Mouse (Mus musculus) spleen, adult 18-20 months (tissue): ENCODE measurements around the gene Igsf3.

ENCODE experiments used
- DNase-seq, 2 experiments: peaks; one replicate each; pipeline ENCODE4 v3.0.0; 2022; ENCODE audit warnings: mixed read lengths in 2 of 2

The Igsf3 gene

DNA sequence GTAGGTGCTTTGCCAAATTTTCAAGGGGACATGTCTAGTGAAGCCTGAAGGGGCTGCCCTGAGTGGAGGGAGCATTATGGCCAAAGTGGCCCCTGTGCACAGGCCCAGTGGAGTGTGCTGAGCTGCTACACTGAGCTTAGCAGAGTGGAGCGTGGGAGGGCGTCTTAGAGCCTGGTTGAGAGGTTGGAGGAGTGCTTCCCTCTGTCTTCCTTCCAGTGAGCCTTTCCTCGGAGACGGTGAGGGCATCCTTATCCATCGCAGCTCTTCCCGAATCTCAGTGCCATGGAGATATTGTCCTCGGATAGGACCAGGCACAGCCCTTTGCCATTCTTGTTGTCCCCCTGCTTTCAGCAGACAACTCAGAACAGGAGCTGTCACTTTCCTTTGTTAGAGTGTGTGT is 84.2 kb downstream of the Igsf3 start:
- DNase-seq, result no peak

GRCm38 (mm10) chr3:101461816-101462215 is 84.9 kb downstream of the Igsf3 start:
- DNase-seq, result no peak

- peak; percentile 22 to 50 for DNase-seq
These were observed 85.4 kb downstream of the Igsf3 start for GRCm38 (mm10) chr3:101462294-101462693.

DNA sequence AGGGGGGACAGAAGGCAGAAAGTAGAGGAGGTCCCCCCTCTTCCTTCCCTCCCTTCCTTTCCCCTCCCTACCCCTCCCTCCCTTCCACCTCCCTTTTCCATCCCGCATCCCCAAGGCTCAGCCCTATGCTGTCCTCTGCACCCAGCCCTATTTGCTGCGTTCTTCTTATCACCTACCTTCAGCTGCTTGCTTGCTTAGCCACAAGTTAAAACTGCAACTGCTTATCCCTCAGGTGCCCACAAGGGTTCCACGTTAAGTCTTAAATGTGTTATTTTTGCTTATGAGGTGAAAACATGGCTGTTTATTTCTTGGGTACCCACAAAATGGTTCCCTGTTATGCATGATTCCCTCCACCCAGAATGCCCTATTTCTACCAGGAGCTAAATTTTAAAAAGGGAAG is 86.6 kb downstream of the Igsf3 start:
- DNase-seq, result no peak

DNA sequence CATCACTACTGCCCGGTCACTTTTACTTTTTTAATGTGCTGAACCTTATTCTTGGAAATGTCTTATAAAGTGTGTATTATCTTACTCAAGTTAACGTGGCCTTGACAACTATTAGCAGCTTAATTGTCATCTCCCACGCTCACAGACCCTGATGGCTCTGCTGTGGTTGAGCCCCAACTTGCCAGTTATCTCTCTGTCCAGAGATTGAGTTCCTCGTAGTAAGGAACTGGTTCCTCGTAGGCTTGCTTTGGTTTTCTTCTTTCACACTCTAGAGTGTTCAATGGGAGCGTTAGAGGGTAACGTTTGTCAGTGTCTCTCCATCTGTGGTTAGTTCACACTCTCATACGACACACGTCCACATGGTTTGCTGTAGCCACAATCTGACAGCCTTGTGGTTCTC is 92.8 kb downstream of the Igsf3 start:
- no peak for DNase-seq

- DNase-seq, result no peak
These were observed 95.0 kb downstream of the Igsf3 start for GRCm38 (mm10) chr3:101471881-101472280.

DNA sequence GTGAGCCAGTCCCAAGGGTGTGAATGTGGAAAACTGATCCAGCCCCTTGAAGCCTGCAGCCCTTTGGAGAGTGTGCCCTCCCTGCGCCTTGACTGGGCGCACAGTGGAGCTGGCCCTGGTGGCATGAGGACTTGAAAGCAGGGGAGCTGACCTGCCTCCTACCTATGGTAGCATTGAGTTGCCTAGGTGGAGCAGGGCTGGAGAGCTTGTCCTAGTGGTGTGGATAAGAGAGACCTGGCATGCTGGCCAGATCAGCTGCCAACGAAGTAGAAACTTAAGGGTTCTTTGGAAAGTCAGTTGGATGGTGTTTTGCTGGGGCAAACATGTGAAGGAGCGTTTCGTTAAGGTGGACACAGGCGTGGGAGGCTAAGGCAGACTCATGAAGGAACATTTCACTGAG is 105.1 kb downstream of the Igsf3 start:
- no peak for DNase-seq

GRCm38 (mm10) chr3:101483256-101483983 is 106.5 kb downstream of the Igsf3 start:
- DNase-seq, result no peak

DNA sequence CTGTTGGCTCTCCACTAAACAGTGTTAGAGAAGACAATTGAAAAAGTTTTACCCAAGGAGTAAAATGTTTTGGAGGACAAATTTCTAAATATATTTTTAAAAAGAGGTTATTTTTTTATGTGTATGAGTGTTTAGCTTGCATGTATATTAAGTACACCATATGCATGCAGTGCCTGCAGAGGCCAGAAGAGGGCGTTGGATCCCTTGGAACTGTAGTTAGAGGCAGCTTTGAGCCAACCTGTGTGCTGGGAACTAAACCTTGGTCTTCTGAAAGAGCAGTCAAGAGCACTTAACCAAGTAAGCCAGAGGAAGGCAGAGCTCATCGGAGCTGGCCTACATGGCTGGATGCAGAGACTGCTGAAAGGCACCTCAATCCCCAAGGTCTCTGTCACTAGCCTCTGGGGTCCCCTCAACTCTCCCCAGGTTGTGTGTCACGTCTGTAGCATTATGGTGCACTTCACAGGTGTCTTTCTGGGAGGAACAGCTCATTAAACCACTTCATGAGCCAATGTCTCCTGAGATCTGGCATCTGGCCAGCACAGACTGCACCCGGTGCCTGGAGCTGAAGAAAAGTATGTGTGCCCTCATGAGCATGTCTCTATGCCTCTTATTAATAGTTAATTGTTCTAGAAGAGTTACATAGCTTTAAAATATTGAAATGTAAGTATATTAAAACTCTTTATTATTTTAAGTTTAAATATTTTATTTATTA is 109.3 kb downstream of the Igsf3 start:
- no peak for DNase-seq

- no peak for DNase-seq
These were observed 110.6 kb downstream of the Igsf3 start for GRCm38 (mm10) chr3:101487436-101487835.

DNA sequence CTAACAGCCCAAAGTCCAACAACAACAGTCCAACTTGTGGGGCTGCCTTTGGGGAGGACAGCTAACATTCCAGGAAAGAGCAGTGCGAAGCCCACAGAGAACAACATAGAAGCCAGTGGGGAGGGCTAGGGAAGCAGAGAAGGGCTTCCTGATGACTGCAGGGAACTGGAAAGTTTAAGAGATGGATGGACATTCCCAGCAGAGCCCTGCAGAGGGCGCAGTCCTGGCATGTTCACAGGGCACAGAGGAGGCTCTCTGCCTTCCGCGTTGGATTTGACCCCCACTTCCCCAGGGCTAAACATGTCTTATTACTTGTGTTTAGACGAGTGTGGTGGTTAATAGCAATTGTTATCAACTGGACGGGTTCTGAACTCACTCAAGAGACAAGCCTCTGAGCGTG is 111.3 kb downstream of the Igsf3 start:
- DNase-seq, result no peak

DNA sequence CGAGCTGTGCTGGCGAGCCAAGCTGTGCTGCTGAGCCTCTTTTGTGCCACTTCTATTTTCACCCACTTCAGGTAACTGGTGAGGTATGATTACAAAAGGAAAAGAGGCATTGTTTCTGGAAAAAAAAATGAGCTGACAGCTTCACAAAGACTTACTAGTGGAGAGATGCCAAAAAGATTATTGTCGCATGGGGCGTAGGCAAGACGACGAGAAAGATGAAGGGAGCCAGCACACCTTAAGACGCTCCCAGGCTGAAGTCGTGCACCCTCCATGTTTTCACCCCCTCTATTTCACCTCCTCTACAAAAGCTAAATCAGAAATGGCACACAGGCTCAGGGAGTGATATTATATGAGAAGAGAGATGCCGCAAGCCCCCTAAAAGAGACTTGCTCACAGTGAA is 113.6 kb downstream of the Igsf3 start:
- DNase-seq, result no peak

DNA sequence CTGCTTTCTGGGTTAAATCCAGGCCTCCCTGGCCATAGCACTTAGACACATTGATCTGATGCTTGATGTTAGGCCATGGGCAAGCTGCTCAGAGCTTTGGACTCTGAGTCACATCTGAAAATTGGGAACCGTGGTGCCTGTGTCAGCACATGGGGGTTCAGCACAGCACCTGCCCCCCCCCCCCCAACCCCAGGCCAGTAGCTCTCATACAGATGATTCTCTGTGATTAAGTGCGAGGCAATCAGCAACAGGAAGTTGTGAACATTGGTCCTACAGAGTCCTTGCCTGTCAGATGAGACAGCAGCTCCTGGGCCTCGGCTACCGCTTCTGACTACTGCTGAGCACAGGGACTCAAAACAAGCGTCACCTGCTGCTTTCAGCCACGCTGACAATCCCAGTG is 116.0 kb downstream of the Igsf3 start:
- no peak for DNase-seq

- peak; percentile 21 to 78 for DNase-seq
These were observed 117.1 kb downstream of the Igsf3 start for GRCm38 (mm10) chr3:101493937-101494459.

DNA sequence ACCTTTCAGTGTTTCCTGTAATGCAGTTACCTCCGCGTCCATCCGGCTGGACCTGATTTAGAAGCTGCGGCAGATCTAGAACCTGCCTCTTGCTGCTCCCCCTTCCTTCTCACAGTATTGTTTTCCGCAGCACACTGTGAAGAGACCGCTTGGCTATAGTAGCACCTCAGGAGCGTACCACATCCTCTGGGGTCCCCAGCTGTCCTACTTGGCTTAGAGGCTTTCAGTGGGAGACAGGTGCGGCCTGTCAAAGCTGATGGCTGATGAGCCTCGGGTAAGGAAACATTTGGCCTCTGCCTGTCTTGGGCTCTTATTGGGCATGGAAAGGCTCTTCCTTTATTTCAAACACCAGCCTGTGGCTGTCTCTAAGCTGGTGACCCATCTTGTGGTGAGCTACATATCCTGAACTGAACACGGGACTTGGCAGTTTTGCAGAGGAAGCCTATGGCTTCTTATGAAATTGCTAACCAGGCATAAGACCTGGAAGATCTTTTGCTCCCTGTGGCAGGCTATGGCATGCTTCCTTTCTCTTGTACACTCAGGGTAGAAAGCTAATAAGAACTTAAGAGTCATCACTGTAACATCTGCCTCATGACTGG is 120.6 kb downstream of the Igsf3 start:
- no peak for DNase-seq

GRCm38 (mm10) chr3:101499906-101500305 is 123.0 kb downstream of the Igsf3 start:
- no peak for DNase-seq

GRCm38 (mm10) chr3:101500393-101501051 is 123.6 kb downstream of the Igsf3 start:
- no peak for DNase-seq

- DNase-seq, result no peak
These were observed 124.7 kb downstream of the Igsf3 start for GRCm38 (mm10) chr3:101501611-101502010.

DNA sequence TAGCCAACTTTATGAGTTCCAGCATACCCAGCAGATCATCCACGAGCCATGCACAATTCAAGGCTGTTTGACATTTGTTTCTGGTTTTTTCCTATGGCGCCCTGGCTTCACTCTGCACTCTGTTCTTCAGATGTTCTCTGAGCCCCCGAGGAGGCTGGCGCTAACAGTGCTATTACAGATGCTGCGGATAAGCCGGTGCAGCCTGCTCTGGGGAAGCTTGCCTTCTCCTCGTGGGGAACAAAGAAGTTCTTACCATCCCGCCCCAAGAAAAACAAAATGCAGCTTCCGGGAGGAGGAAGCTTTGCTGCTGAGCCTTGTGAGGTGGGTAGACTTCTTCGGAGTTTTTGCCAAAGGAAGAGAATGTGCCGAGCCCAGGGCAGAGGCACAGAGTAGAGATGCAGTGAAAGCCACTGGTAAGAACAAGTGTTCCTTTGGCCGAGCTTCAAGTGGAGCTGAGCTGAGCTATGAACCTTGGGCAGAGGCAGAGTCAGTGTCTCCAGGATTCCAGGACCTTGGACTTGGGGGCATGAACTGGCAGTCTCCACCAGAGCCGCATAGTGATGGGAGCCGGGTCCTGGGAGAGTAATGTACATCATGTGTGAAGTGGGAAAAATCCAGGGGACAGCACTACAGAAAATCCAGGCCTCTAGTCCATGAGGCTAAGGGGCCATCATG is 125.3 kb downstream of the Igsf3 start:
- DNase-seq, result no peak

DNA sequence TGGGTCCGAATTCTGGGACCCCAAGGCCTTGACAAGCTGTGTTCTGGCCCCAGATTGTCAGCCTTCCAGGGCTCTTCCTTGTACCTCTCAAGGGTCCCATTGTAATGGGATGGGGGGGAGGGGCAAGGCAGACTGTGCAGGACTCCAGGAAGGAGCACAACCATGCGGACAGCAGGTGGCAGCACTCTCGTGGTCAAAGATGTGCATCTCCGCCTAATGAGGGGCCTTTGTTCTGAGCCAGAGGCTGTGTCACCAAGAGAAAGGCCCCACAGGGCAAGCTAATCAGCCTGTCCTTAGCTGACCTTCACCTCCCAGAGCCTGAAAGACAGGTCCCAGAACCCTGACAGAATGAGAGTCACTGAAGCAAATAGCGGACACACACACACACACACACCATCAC is 129.3 kb downstream of the Igsf3 start:
- DNase-seq, result peak; percentile 14 to 37

GRCm38 (mm10) chr3:101506970-101507702 is 130.3 kb downstream of the Igsf3 start:
- no peak for DNase-seq

DNA sequence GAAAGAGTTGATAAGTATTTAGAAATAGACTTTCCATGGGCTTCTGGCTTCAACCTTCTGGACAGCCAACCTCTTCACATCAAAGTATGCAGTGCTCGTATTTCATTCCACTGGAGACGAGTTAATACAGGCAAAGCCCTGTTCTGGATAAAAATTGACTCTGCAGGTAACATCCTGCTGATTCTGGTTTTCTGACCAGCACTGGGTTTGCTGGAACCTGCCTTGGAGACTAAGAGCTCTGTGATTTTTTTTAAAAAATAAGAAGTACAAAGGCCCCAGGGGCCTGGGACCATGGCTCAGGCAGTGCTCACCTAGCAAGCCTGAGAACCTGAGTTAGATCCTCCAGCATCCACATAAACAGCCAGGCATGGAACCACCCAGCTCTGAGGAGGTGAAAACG is 130.9 kb downstream of the Igsf3 start:
- no peak for DNase-seq
